Mouse (Mus musculus): ENCODE results near the gene Hist1h2an. TPM values are rescaled to one million over a fixed set of nuclear protein-coding genes. Genes with fewer than 3 reads are reported as not detected.
"Not testable (repeated sequence)": the region's sequence is repeated elsewhere in the genome, so short reads cannot be mapped to it uniquely, and the experiment has no call there.

Gene Hist1h2an
- polyA plus RNA-seq, 1 experiment from 2014 or later = 6.2 TPM

- peak overlapping the region; percentile 69; the same call in 1 of the 2 replicates for H3K9ac ChIP-seq (ENCODE audit: low read depth, low read length)
- 9% methylated on average over 8 of the region's 8 CpGs for WGBS (ENCODE audit: insufficient replicate concordance)
- H3K4me3 ChIP-seq (ENCODE audit: low read depth, low read length) = peak overlapping the region; percentile 39
- H3K4me2 ChIP-seq = peak overlapping the region; percentile 61
- peak overlapping the region; percentile 84 for H3K27ac ChIP-seq (ENCODE audit: low read depth, low read length)
- no peak for ATAC-seq (replicated peaks; ENCODE audit: insufficient number of reproducible peaks, low FRiP score, low TSS enrichment)
- H3K36me3 ChIP-seq (ENCODE audit: control insufficient read depth, insufficient read depth, low read length) = no peaks in the 10 kb centered on the region
- peaks cover 16% of the 10 kb centered on the region for H3K4me1 ChIP-seq (ENCODE audit: control insufficient read depth, insufficient read depth, low read length)
- H3K9me3 ChIP-seq (replicated peaks; ENCODE audit: control insufficient read depth, low read length) = no peaks in the 10 kb centered on the region
- no peaks in the 10 kb centered on the region for H3K27me3 ChIP-seq (ENCODE audit: control insufficient read depth, insufficient read depth, low read length)
Observed at GRCm38 (mm10) chr13:21786189-21786898, 674 bp downstream of the Hist1h2an start.

DNA sequence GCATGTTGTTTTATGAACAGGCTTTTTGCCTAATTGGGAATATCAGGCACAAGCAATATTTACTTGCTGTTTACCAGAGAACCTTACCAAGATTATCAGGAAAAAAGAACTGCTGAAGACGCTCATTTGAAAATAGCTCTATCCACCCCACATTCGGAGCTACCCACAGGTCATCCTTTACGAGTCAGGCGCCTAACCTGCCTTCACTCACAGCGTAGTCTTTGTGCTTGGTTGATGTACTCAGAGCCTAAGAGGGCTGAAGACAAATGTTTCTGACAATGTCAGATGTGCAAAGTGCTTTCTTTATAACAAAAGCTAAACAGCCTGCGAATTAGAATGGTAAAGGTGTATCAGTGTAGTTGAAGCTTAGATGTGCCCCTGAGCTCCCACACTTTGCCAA is 2.7 kb downstream of the Hist1h2an start:
- H3K4me2 ChIP-seq = peak overlapping the region; percentile 75
- WGBS (ENCODE audit: insufficient replicate concordance) = 39% methylated on average over 6 of the region's 6 CpGs
- no peak for ATAC-seq (replicated peaks; ENCODE audit: insufficient number of reproducible peaks, low FRiP score, low TSS enrichment)
- no peaks in the 10 kb centered on the region for H3K27me3 ChIP-seq (ENCODE audit: control insufficient read depth, insufficient read depth, low read length)
- no peaks in the 10 kb centered on the region for H3K9me3 ChIP-seq (replicated peaks; ENCODE audit: control insufficient read depth, low read length)
- peaks cover 13% of the 10 kb centered on the region; the same call in 1 of the 2 replicates for H3K4me1 ChIP-seq (ENCODE audit: control insufficient read depth, insufficient read depth, low read length)
- H3K27ac ChIP-seq (ENCODE audit: low read depth, low read length) = peak overlapping the region; percentile 82
- H3K4me3 ChIP-seq (ENCODE audit: low read depth, low read length) = no peak overlapping the region
- H3K36me3 ChIP-seq (ENCODE audit: control insufficient read depth, insufficient read depth, low read length) = no peaks in the 10 kb centered on the region
- peak overlapping the region; percentile 71 for H3K9ac ChIP-seq (ENCODE audit: low read depth, low read length)

- Histone ChIP-seq H3K27me3 (ENCODE audit: control insufficient read depth, insufficient read depth, low read length) (no peaks in the 10 kb centered on the region), H3K4me3 (ENCODE audit: low read depth, low read length) (peak overlapping the region; percentile 39), H3K27ac (ENCODE audit: low read depth, low read length) (peak overlapping the region; percentile 82), H3K36me3 (ENCODE audit: control insufficient read depth, insufficient read depth, low read length) (no peaks in the 10 kb centered on the region), H3K9ac (ENCODE audit: low read depth, low read length) (peak overlapping the region; percentile 71), H3K4me1 (ENCODE audit: control insufficient read depth, insufficient read depth, low read length) (peaks cover 13% of the 10 kb centered on the region; the same call in 1 of the 2 replicates), H3K4me2 (peak overlapping the region; percentile 75), H3K9me3 (replicated peaks; ENCODE audit: control insufficient read depth, low read length) (no peaks in the 10 kb centered on the region)
- WGBS (ENCODE audit: insufficient replicate concordance) = 3% methylated on average over 9 of the region's 9 CpGs
- no peak for ATAC-seq (replicated peaks; ENCODE audit: insufficient number of reproducible peaks, low FRiP score, low TSS enrichment)
Observed at GRCm38 (mm10) chr13:21783734-21784161, 3.3 kb downstream of the Hist1h2an start.

DNA sequence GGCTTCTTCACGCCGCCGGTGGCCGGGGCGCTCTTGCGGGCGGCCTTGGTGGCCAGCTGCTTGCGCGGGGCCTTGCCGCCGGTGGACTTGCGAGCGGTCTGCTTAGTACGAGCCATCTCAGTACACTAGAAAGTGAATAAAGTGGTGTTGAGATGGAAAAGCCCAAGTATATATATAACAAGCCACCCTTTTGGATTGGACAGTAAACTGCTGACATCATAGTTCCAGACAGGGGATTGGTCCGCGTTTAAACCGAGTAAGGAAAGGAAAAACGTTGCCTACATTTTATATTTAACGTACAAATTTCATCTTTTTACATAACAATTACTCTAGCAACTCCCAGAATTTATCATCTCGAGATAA is 3.8 kb downstream of the Hist1h2an start, which contains the start of gene Hist1h3i:
Hist1h3i (minus strand) TSS at position 116 of the 363 bp plus-strand sequence.
- ATAC-seq (replicated peaks; ENCODE audit: insufficient number of reproducible peaks, low FRiP score, low TSS enrichment) = peak; percentile 64
- H3K36me3 ChIP-seq (ENCODE audit: control insufficient read depth, insufficient read depth, low read length) = no peaks in the 10 kb centered on the region
- H3K27me3 ChIP-seq (ENCODE audit: control insufficient read depth, insufficient read depth, low read length) = no peaks in the 10 kb centered on the region
- peak within 1 kb of the TSS; percentile 75 for H3K4me2 ChIP-seq
- peak within 1 kb of the TSS; percentile 76 for H3K9ac ChIP-seq (ENCODE audit: low read depth, low read length)
- H3K9me3 ChIP-seq (replicated peaks; ENCODE audit: control insufficient read depth, low read length) = no peaks in the 10 kb centered on the region
- H3K4me3 ChIP-seq (ENCODE audit: low read depth, low read length) = peak within 1 kb of the TSS; percentile 39
- peaks cover 13% of the 10 kb centered on the region; the same call in 1 of the 2 replicates for H3K4me1 ChIP-seq (ENCODE audit: control insufficient read depth, insufficient read depth, low read length)
- 0% methylated on average over 13 of the region's 20 CpGs for WGBS (ENCODE audit: insufficient replicate concordance)
- peak within 1 kb of the TSS; percentile 87 for H3K27ac ChIP-seq (ENCODE audit: low read depth, low read length)

GRCm38 (mm10) chr13:21782361-21783254 is 4.4 kb downstream of the Hist1h2an start:
- Histone ChIP-seq H3K4me1 (ENCODE audit: control insufficient read depth, insufficient read depth, low read length) (peaks cover 13% of the 10 kb centered on the region; the same call in 1 of the 2 replicates), H3K9ac (ENCODE audit: low read depth, low read length) (peak overlapping the region; percentile 76), H3K4me2 (peak overlapping the region; percentile 75), H3K27ac (ENCODE audit: low read depth, low read length) (peak overlapping the region; percentile 87), H3K4me3 (ENCODE audit: low read depth, low read length) (peak overlapping the region; percentile 39)
- H3K36me3 ChIP-seq (ENCODE audit: control insufficient read depth, insufficient read depth, low read length); H3K9me3 ChIP-seq (replicated peaks; ENCODE audit: control insufficient read depth, low read length); H3K27me3 ChIP-seq (ENCODE audit: control insufficient read depth, insufficient read depth, low read length); ATAC-seq (replicated peaks; ENCODE audit: insufficient number of reproducible peaks, low FRiP score, low TSS enrichment): not testable (repeated sequence)
- WGBS (ENCODE audit: insufficient replicate concordance) = 2% methylated on average over 17 of the region's 35 CpGs

GRCm38 (mm10) chr13:21781639-21782038 is 5.4 kb downstream of the Hist1h2an start:
- 0 out of 2 replicates have a peak overlapping the region, but pooled peaks have one; percentile 35 for H3K27ac ChIP-seq (ENCODE audit: low read depth, low read length)
- no peak for ATAC-seq (replicated peaks; ENCODE audit: insufficient number of reproducible peaks, low FRiP score, low TSS enrichment)
- peaks cover 13% of the 10 kb centered on the region; the same call in 1 of the 2 replicates for H3K4me1 ChIP-seq (ENCODE audit: control insufficient read depth, insufficient read depth, low read length)
- 93% methylated on average over 1 of the region's 1 CpGs for WGBS (ENCODE audit: insufficient replicate concordance)
- no peak overlapping the region for H3K4me2 ChIP-seq
- H3K27me3 ChIP-seq (ENCODE audit: control insufficient read depth, insufficient read depth, low read length) = no peaks in the 10 kb centered on the region
- no peak overlapping the region for H3K4me3 ChIP-seq (ENCODE audit: low read depth, low read length)
- no peak overlapping the region for H3K9ac ChIP-seq (ENCODE audit: low read depth, low read length)
- H3K9me3 ChIP-seq (replicated peaks; ENCODE audit: control insufficient read depth, low read length) = no peaks in the 10 kb centered on the region
- no peaks in the 10 kb centered on the region for H3K36me3 ChIP-seq (ENCODE audit: control insufficient read depth, insufficient read depth, low read length)

- Histone ChIP-seq H3K9ac (ENCODE audit: low read depth, low read length) (peak overlapping the region; percentile 93), H3K36me3 (ENCODE audit: control insufficient read depth, insufficient read depth, low read length) (no peaks in the 10 kb centered on the region), H3K9me3 (replicated peaks; ENCODE audit: control insufficient read depth, low read length) (no peaks in the 10 kb centered on the region), H3K4me1 (ENCODE audit: control insufficient read depth, insufficient read depth, low read length) (peaks cover 13% of the 10 kb centered on the region; the same call in 1 of the 2 replicates), H3K27ac (ENCODE audit: low read depth, low read length) (peak overlapping the region; percentile 96; the same call in 1 of the 2 replicates), H3K4me2 (peak overlapping the region; percentile 97), H3K4me3 (ENCODE audit: low read depth, low read length) (peak overlapping the region; percentile 67), H3K27me3 (ENCODE audit: control insufficient read depth, insufficient read depth, low read length) (no peaks in the 10 kb centered on the region)
- ATAC-seq (replicated peaks; ENCODE audit: insufficient number of reproducible peaks, low FRiP score, low TSS enrichment) = no peak
- WGBS (ENCODE audit: insufficient replicate concordance) = 45% methylated on average over 6 of the region's 6 CpGs
Observed at GRCm38 (mm10) chr13:21781021-21781555, 5.9 kb downstream of the Hist1h2an start.

All from heart, embryonic 11.5 days (tissue).